Mouse (Mus musculus) midbrain, embryonic 16.5 days (tissue): ENCODE results near the gene Serpinb3a. TPM values are rescaled to one million over a fixed set of nuclear protein-coding genes. Genes with fewer than 3 reads are reported as not detected.
"Not testable (repeated sequence)": the region's sequence is repeated elsewhere in the genome, so short reads cannot be mapped to it uniquely, and the experiment has no call there.

Experiments used
- ATAC-seq: fragments of 200-750 bp; cut with Nextera tagmentation; 2 replicates; pipeline ENCODE4 v1.8.0; 2017; ENCODE audit warnings: moderate TSS enrichment
- H3K27ac ChIP-seq: fragments of 300-500 bp; sonication (generic); 2 replicates; pipeline ENCODE4 v1.5.1; 2014; ENCODE audit warnings: mild to moderate bottlenecking, low read length, mixed read lengths
- H3K27me3 ChIP-seq: fragments of 300-500 bp; sonication (generic); 2 replicates; pipeline ENCODE4 v1.6.1; 2014; ENCODE audit warnings: low read depth, low read length, mixed read lengths; ENCODE audit not compliant: control insufficient read depth, insufficient read depth
- H3K36me3 ChIP-seq: fragments of 300-500 bp; sonication (generic); 2 replicates; pipeline ENCODE4 v1.6.1; 2014; ENCODE audit warnings: mild to moderate bottlenecking, low read length, moderate library complexity, mixed read lengths; ENCODE audit not compliant: control insufficient read depth, insufficient read depth
- H3K4me1 ChIP-seq: fragments of 300-500 bp; sonication (generic); 2 replicates; pipeline ENCODE4 v1.6.1; 2014; ENCODE audit warnings: mild to moderate bottlenecking, low read length, mixed read lengths; ENCODE audit not compliant: control insufficient read depth, insufficient read depth
- H3K4me2 ChIP-seq: fragments of 300-500 bp; sonication (generic); 2 replicates; pipeline ENCODE4 v1.6.1; 2014; ENCODE audit warnings: mild to moderate bottlenecking, low read length, mixed read lengths
- H3K4me3 ChIP-seq: fragments of 300-500 bp; sonication (generic); 2 replicates; pipeline ENCODE4 v1.5.1; 2014; ENCODE audit warnings: low read depth, mild to moderate bottlenecking, low read length, moderate library complexity, mixed read lengths
- H3K9ac ChIP-seq: fragments of 300-500 bp; sonication (generic); 2 replicates; pipeline ENCODE4 v1.6.1; 2014; ENCODE audit warnings: low read depth, low read length, mixed read lengths
- H3K9me3 ChIP-seq: fragments of 300-500 bp; sonication (generic); replicated peaks from 2 replicates; pipeline ENCODE4 v1.6.1; 2014; ENCODE audit warnings: mild to moderate bottlenecking, low read length, mixed read lengths; ENCODE audit not compliant: control insufficient read depth, poor library complexity, severe bottlenecking
- WGBS: fragments of 180-500 bp; shearing (Covaris S2); extraction: QIAGEN DNeasy Blood & Tissue Kit; methylation state at CpG from one replicate; pipeline ENCODE4 v1.1.7; 2014; 5-methylcytosine and 5-hydroxymethylcytosine counted together
- polyA plus RNA-seq: library from polyadenylated mRNA; unstranded; fragments of >200 nt; fragmentation: Nextera tagmentation; extraction: Ambion mirVana; gene quantifications from 2 replicates; pipeline ENCODE4 v1.2.1, GENCODE M21; 2015

The Serpinb3a gene
- polyA plus RNA-seq, result not detected in 2 replicates

- ATAC-seq, result no peak
- Histone ChIP-seq H3K27me3 (no peaks in the 10 kb centered on the region), H3K9me3 (no peaks in the 10 kb centered on the region), H3K9ac (no peak within 1 kb of the TSS), H3K27ac (no peak within 1 kb of the TSS), H3K4me1 (no peaks in the 10 kb centered on the region), H3K36me3 (no peaks in the 10 kb centered on the region), H3K4me3 (no peak within 1 kb of the TSS), H3K4me2 (no peak within 1 kb of the TSS)
- WGBS, result 84% methylated on average over 1 of the region's 1 CpGs
Measured at GRCm38 (mm10) chr1:107052203-107052602, at the start of gene Serpinb3a. Gene Serpinb3a, minus strand, starts transcription at chr1:107052303.

DNA sequence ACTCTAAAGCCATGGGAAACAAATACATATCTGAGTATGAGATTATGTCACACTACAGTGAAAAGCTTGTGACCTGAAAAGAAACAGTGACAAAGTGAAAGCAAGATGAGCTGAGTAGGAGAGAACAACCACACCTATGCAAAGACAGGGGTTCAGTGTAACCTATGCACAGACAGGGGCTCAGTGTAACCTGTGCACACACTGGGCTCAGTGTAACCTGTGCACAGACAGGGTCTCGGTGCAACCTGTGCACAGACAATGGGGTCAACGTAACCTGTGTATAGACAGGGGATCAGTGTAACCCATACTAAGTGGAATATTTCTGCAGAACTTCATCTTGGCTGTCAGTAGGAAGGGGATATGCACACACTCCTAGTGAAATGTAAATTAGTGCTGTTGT is 46.3 kb upstream of the Serpinb3a start:
- ATAC-seq, result no peak
- H3K4me2 ChIP-seq, result no peak overlapping the region
- no peak overlapping the region for H3K27ac ChIP-seq
- no peaks in the 10 kb centered on the region for H3K9me3 ChIP-seq
- H3K27me3 ChIP-seq, result no peaks in the 10 kb centered on the region
- no peaks in the 10 kb centered on the region for H3K36me3 ChIP-seq
- no peak overlapping the region for H3K4me3 ChIP-seq
- 86% methylated on average over 2 of the region's 2 CpGs for WGBS
- no peak overlapping the region for H3K9ac ChIP-seq
- no peaks in the 10 kb centered on the region for H3K4me1 ChIP-seq

- Histone ChIP-seq H3K9me3 (no peaks in the 10 kb centered on the region), H3K4me1 (no peaks in the 10 kb centered on the region), H3K9ac (no peak within 1 kb of the TSS), H3K4me3 (no peak within 1 kb of the TSS), H3K27ac (no peak within 1 kb of the TSS), H3K4me2 (no peak within 1 kb of the TSS), H3K27me3 (no peaks in the 10 kb centered on the region), H3K36me3 (no peaks in the 10 kb centered on the region)
- ATAC-seq, result no peak
Measured at GRCm38 (mm10) chr1:107083406-107083805, 31.3 kb upstream of the Serpinb3a start, which contains the start of gene Serpinb3d. Gene Serpinb3d, minus strand, starts transcription at chr1:107083506.

DNA sequence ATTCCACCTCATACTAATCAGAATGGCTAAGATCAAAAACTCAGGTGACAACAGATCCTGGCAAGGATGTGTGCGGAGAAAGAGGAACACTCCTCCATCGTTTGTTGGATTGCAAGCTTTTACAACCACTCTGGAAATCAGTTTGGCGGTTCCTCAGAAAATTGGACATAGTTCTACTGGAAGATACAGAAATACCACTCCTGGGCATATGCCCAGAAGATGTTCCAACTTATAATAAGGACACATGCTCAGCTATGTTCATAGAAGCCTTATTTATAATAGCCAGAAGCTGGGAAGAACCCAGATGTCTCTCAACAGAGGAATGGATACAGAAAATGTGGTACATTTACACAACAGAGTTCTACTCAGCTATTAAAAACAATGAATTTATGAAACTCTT is 17.9 kb downstream of the Serpinb3a start:
- H3K9me3 ChIP-seq, H3K36me3 ChIP-seq, H3K9ac ChIP-seq, H3K27me3 ChIP-seq, H3K4me1 ChIP-seq, H3K4me2 ChIP-seq, H3K27ac ChIP-seq, ATAC-seq, H3K4me3 ChIP-seq: not testable (repeated sequence)
- WGBS, result 86% methylated on average over 3 of the region's 3 CpGs

GRCm38 (mm10) chr1:107025886-107026285 is 26.2 kb downstream of the Serpinb3a start:
- no peaks in the 10 kb centered on the region for H3K4me1 ChIP-seq
- ATAC-seq, result no peak
- no peak overlapping the region for H3K9ac ChIP-seq
- H3K4me2 ChIP-seq, result no peak overlapping the region
- no peaks in the 10 kb centered on the region for H3K9me3 ChIP-seq
- H3K4me3 ChIP-seq, result no peak overlapping the region
- H3K36me3 ChIP-seq, result no peaks in the 10 kb centered on the region
- WGBS, result 72% methylated on average over 1 of the region's 1 CpGs
- no peaks in the 10 kb centered on the region for H3K27me3 ChIP-seq
- H3K27ac ChIP-seq, result no peak overlapping the region

DNA sequence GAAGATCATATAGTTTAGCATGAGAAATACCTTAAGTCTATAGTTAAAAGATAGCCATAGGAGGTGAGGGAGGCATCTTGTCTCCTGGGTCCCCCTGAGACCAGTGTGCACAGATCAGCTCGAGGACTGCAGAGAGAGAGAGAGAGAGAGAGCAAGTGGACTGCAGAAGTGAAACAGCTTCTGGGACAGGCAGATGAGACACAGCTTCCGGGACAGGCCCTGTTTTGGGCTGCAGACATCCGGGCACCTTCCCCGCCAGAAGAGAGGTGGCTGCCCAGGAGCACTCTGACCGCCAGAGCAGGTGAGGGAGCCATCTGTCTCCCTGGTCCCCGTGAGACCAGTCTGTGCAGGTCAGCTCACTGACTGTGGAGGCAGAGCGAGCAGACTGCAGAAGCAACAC is 36.9 kb downstream of the Serpinb3a start:
- Histone ChIP-seq H3K9ac (no peak overlapping the region), H3K9me3 (no peaks in the 10 kb centered on the region), H3K27me3 (no peaks in the 10 kb centered on the region), H3K36me3 (no peaks in the 10 kb centered on the region), H3K4me3 (no peak overlapping the region), H3K27ac (no peak overlapping the region), H3K4me2 (no peak overlapping the region), H3K4me1 (no peaks in the 10 kb centered on the region)
- ATAC-seq, result no peak
- 88% methylated on average over 7 of the region's 7 CpGs for WGBS

- Histone ChIP-seq H3K4me1 (no peaks in the 10 kb centered on the region), H3K4me2 (no peak overlapping the region), H3K36me3 (no peaks in the 10 kb centered on the region), H3K27me3 (no peaks in the 10 kb centered on the region), H3K9me3 (no peaks in the 10 kb centered on the region), H3K4me3 (no peak overlapping the region), H3K9ac (no peak overlapping the region), H3K27ac (no peak overlapping the region)
- ATAC-seq, result no peak
- 43% methylated on average over 2 of the region's 2 CpGs for WGBS
Measured at GRCm38 (mm10) chr1:107014530-107014929, 37.6 kb downstream of the Serpinb3a start.

DNA sequence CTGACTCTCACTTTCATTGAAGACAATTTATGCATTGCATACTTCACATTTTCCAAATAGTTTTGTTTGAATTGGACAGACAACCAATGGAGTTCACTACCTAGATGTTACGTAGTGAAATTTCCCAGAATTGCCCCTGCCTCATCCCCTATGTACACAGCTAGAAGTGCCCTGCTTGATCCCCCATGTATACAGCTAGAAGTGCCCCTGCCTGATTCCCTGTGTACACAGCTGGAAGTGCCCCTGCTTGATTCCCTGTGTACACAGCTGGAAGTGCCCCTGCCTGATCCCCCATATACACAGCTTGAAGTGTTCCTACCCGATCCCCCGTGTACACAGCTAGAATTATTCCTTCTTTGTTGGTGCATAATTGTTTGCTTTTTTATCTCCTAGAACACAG is 45.8 kb downstream of the Serpinb3a start:
- ATAC-seq, result no peak
- WGBS, result 62% methylated on average over 3 of the region's 3 CpGs
- no peaks in the 10 kb centered on the region for H3K9me3 ChIP-seq
- no peaks in the 10 kb centered on the region for H3K27me3 ChIP-seq
- no peak overlapping the region for H3K4me2 ChIP-seq
- H3K36me3 ChIP-seq, result no peaks in the 10 kb centered on the region
- H3K4me3 ChIP-seq, result no peak overlapping the region
- no peak overlapping the region for H3K27ac ChIP-seq
- no peaks in the 10 kb centered on the region for H3K4me1 ChIP-seq
- H3K9ac ChIP-seq, result no peak overlapping the region

GRCm38 (mm10) chr1:107001754-107002153 is 50.3 kb downstream of the Serpinb3a start:
- Histone ChIP-seq H3K27ac (no peak overlapping the region), H3K4me2 (no peak overlapping the region), H3K9ac (no peak overlapping the region), H3K4me3 (no peak overlapping the region), H3K36me3 (no peaks in the 10 kb centered on the region), H3K9me3 (no peaks in the 10 kb centered on the region), H3K27me3 (no peaks in the 10 kb centered on the region), H3K4me1 (no peaks in the 10 kb centered on the region)
- no peak for ATAC-seq
- 84% methylated on average over 2 of the region's 2 CpGs for WGBS

- H3K27me3 ChIP-seq, result no peaks in the 10 kb centered on the region
- no peak overlapping the region for H3K9ac ChIP-seq
- no peaks in the 10 kb centered on the region for H3K4me1 ChIP-seq
- H3K36me3 ChIP-seq, result no peaks in the 10 kb centered on the region
- H3K9me3 ChIP-seq, result no peaks in the 10 kb centered on the region
- H3K4me2 ChIP-seq, result no peak overlapping the region
- 69% methylated on average over 13 of the region's 13 CpGs for WGBS
- no peak for ATAC-seq
- H3K4me3 ChIP-seq, result no peak overlapping the region
- H3K27ac ChIP-seq, result no peak overlapping the region
Measured at GRCm38 (mm10) chr1:107000424-107000823, 51.7 kb downstream of the Serpinb3a start.
